21 mouse cellular contexts compared by ENCODE assay signal in the genomic region with DNA sequence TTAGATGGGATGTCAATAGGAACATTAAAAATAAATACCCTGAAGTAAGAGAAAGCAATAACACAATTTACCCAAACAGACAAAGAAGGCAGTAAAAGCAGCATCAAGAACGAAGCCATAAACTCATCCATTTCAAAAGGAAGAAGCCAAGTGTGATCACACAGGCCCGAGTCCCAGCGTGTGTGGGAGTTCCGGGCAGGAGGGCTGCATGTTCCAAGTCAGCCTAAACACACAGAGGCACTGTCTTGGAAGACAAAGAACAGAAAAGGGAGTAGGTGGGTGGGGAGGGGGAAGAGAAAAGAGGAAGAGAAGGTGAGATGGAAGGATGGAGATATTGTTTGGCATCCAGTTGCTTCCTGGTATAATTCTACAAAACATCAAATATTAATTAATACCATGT.
DNase-seq lines count a peak whose midpoint lies in the region; ATAC-seq lines count a peak whose summit lies in the region.
"Had no signal": no experiment of that assay in that cellular context is flagged by ENCODE, and none has a peak within 500 bp of the region (broad histone marks: within the 10 kb centered on the region; RNA-seq: fewer than 3 reads in every experiment).

No protein-coding gene starts in this region.

- peak; percentile 80 for ATAC-seq in frontal cortex, adult (ENCODE audit: low TSS enrichment)
- ATAC-seq: activated CD4-positive, CD25-positive, alpha-beta regulatory T cell, adult 4 months; CD4-positive, CD25-positive, alpha-beta regulatory T cell, adult 4 months; forebrain, embryonic 14.5 days; forebrain, embryonic 16.5 days; Patski had no signal

- DNase-seq in frontal cortex, postnatal 25 days (ENCODE audit: low spot score in 2 of 2): no peak
- peak; percentile 14 to 25 for DNase-seq in left cerebral cortex, adult 18-20 months (ENCODE audit: low spot score in 2 of 2)
- DNase-seq in left cerebral cortex, postnatal 10 days (ENCODE audit: extremely low spot score in 1 of 2, low spot score in 2 of 2): no peak
- DNase-seq in brain, adult 2 months (ENCODE audit: low read depth, low spot score): peak; percentile 41
- DNase-seq: adrenal gland, adult 8-10 months; adrenal gland, postnatal 14 days; adrenal gland, postnatal 36 days; B cell, adult 2 months; cerebellum, adult 11 months; cerebellum, adult 18-20 months; cerebellum, adult 8-10 months; cerebellum, adult 9-11 months; cerebellum, postnatal 14 days; cerebellum, postnatal 36 days; embryo, embryonic 11 days had no signal

- intact Hi-C loops in left cerebral cortex, postnatal 10 days (cut with DNase I): no loop called here

Comparison
In these comparisons a context has a peak if more than half of its experiments do, and no peak if none do; other contexts are left out.
1. DNase-seq: peak in left cerebral cortex, adult 18-20 months (2 of 2) and brain, adult 2 months (single experiment); none in frontal cortex, postnatal 25 days (0 of 2) and left cerebral cortex, postnatal 10 days (0 of 2).